Mouse (Mus musculus): ENCODE results near the gene Apoh. TPM values are rescaled to one million over a fixed set of nuclear protein-coding genes. Genes with fewer than 3 reads are reported as not detected.

Gene Apoh
- polyA plus RNA-seq, 1 experiment from 2014 or later = not detected

GRCm38 (mm10) chr11:108396076-108396829, 53.1 kb downstream of the Apoh start:
- Histone ChIP-seq H3K4me3 (no peak overlapping the region), H3K27me3 (no peaks in the 10 kb centered on the region), H3K4me2 (replicated peaks) (no peak overlapping the region), H3K27ac (no peak overlapping the region), H3K36me3 (no peaks in the 10 kb centered on the region), H3K9me3 (no peaks in the 10 kb centered on the region), H3K9ac (no peak overlapping the region), H3K4me1 (no peaks in the 10 kb centered on the region)
- no peak for ATAC-seq (ENCODE audit: low FRiP score, low read depth)
- WGBS = 83% methylated on average over 7 of the region's 7 CpGs

- WGBS = 59% methylated on average over 8 of the region's 9 CpGs
- no peaks in the 10 kb centered on the region for H3K27me3 ChIP-seq
- ATAC-seq (ENCODE audit: low FRiP score, low read depth) = no peak
- no peak overlapping the region for H3K4me2 ChIP-seq (replicated peaks)
- no peak overlapping the region for H3K27ac ChIP-seq
- no peaks in the 10 kb centered on the region for H3K36me3 ChIP-seq
- no peak overlapping the region for H3K9ac ChIP-seq
- H3K9me3 ChIP-seq = no peaks in the 10 kb centered on the region
- no peak overlapping the region for H3K4me3 ChIP-seq
- no peaks in the 10 kb centered on the region for H3K4me1 ChIP-seq
These were observed 66.9 kb downstream of the Apoh start for GRCm38 (mm10) chr11:108409876-108410644.

GRCm38 (mm10) chr11:108416360-108416759, 73.2 kb downstream of the Apoh start:
- Histone ChIP-seq H3K4me2 (replicated peaks) (no peak overlapping the region), H3K9ac (no peak overlapping the region), H3K4me3 (no peak overlapping the region), H3K4me1 (no peaks in the 10 kb centered on the region), H3K9me3 (no peaks in the 10 kb centered on the region), H3K27me3 (no peaks in the 10 kb centered on the region), H3K27ac (no peak overlapping the region), H3K36me3 (no peaks in the 10 kb centered on the region)
- ATAC-seq (ENCODE audit: low FRiP score, low read depth) = no peak
- WGBS = 94% methylated on average over 1 of the region's 1 CpGs

GRCm38 (mm10) chr11:108418540-108418939, 75.4 kb downstream of the Apoh start:
- no peak for ATAC-seq (ENCODE audit: low FRiP score, low read depth)
- WGBS = 40% methylated on average over 1 of the region's 1 CpGs

GRCm38 (mm10) chr11:108419242-108419641, 76.1 kb downstream of the Apoh start:
- Histone ChIP-seq H3K4me3 (no peak overlapping the region), H3K27ac (no peak overlapping the region), H3K4me1 (peaks cover 4% of the 10 kb centered on the region; the same call in 1 of the 2 replicates), H3K27me3 (no peaks in the 10 kb centered on the region), H3K9ac (no peak overlapping the region), H3K4me2 (replicated peaks) (no peak overlapping the region), H3K9me3 (no peaks in the 10 kb centered on the region), H3K36me3 (no peaks in the 10 kb centered on the region)
- WGBS = 87% methylated on average over 6 of the region's 6 CpGs
- ATAC-seq (ENCODE audit: low FRiP score, low read depth) = no peak

More at GRCm38 (mm10) chr11:108418540-108418939, 75.4 kb downstream of the Apoh start:
- Histone ChIP-seq H3K27me3 (no peaks in the 10 kb centered on the region), H3K27ac (no peak overlapping the region), H3K4me3 (no peak overlapping the region), H3K4me2 (replicated peaks) (no peak overlapping the region), H3K4me1 (no peaks in the 10 kb centered on the region), H3K9ac (no peak overlapping the region), H3K36me3 (no peaks in the 10 kb centered on the region), H3K9me3 (no peaks in the 10 kb centered on the region)

- H3K9ac ChIP-seq = no peak overlapping the region
- H3K4me2 ChIP-seq (replicated peaks) = no peak overlapping the region
- no peak overlapping the region for H3K4me3 ChIP-seq
- H3K36me3 ChIP-seq = no peaks in the 10 kb centered on the region
- no peak overlapping the region for H3K27ac ChIP-seq
- H3K4me1 ChIP-seq = peaks cover 8% of the 10 kb centered on the region; the same call in 1 of the 2 replicates
- ATAC-seq (ENCODE audit: low FRiP score, low read depth) = no peak
- 77% methylated on average over 4 of the region's 4 CpGs for WGBS
- no peaks in the 10 kb centered on the region for H3K9me3 ChIP-seq
- no peaks in the 10 kb centered on the region for H3K27me3 ChIP-seq
These were observed 77.6 kb downstream of the Apoh start for GRCm38 (mm10) chr11:108420751-108421150.

GRCm38 (mm10) chr11:108423221-108423620, 80.1 kb downstream of the Apoh start:
- Histone ChIP-seq H3K27ac (no peak overlapping the region), H3K9me3 (no peaks in the 10 kb centered on the region), H3K4me2 (replicated peaks) (no peak overlapping the region), H3K4me1 (peaks cover 18% of the 10 kb centered on the region), H3K4me3 (no peak overlapping the region), H3K9ac (no peak overlapping the region), H3K36me3 (no peaks in the 10 kb centered on the region), H3K27me3 (no peaks in the 10 kb centered on the region)
- no peak for ATAC-seq (ENCODE audit: low FRiP score, low read depth)
- WGBS = 71% methylated on average over 7 of the region's 7 CpGs

GRCm38 (mm10) chr11:108424111-108424510, 81.0 kb downstream of the Apoh start:
- no peak for ATAC-seq (ENCODE audit: low FRiP score, low read depth)
- Histone ChIP-seq H3K9me3 (no peaks in the 10 kb centered on the region), H3K4me3 (peak overlapping the region; percentile 72), H3K4me1 (peaks cover 18% of the 10 kb centered on the region), H3K36me3 (no peaks in the 10 kb centered on the region), H3K27ac (no peak overlapping the region), H3K9ac (peak overlapping the region; percentile 51; the same call in 1 of the 2 replicates), H3K27me3 (no peaks in the 10 kb centered on the region), H3K4me2 (replicated peaks) (peak overlapping the region; percentile 71)
- WGBS = 4% methylated on average over 5 of the region's 5 CpGs

- ATAC-seq (ENCODE audit: low FRiP score, low read depth) = peak; percentile 96
- Histone ChIP-seq H3K27ac (no peak within 1 kb of the TSS), H3K4me3 (peak within 1 kb of the TSS; percentile 72), H3K9me3 (no peaks in the 10 kb centered on the region), H3K27me3 (no peaks in the 10 kb centered on the region), H3K4me1 (peaks cover 18% of the 10 kb centered on the region), H3K9ac (peak within 1 kb of the TSS; percentile 85), H3K4me2 (replicated peaks) (peak within 1 kb of the TSS; percentile 71), H3K36me3 (no peaks in the 10 kb centered on the region)
- WGBS = under 1% methylated on average over 61 of the region's 61 CpGs
These were observed 81.9 kb downstream of the Apoh start, which contains the start of gene Cep112 for GRCm38 (mm10) chr11:108424889-108425591. Cep112 (plus strand) TSS chr11:108425192.

- Histone ChIP-seq H3K9me3 (no peaks in the 10 kb centered on the region), H3K36me3 (no peaks in the 10 kb centered on the region), H3K4me1 (peaks cover 18% of the 10 kb centered on the region), H3K4me2 (replicated peaks) (peak overlapping the region; percentile 71), H3K27ac (no peak overlapping the region), H3K4me3 (peak overlapping the region; percentile 72), H3K9ac (peak overlapping the region; percentile 85), H3K27me3 (no peaks in the 10 kb centered on the region)
- no peak for ATAC-seq (ENCODE audit: low FRiP score, low read depth)
- WGBS = 6% methylated on average over 14 of the region's 14 CpGs
These were observed 82.4 kb downstream of the Apoh start for GRCm38 (mm10) chr11:108425592-108425921.

- ATAC-seq (ENCODE audit: low FRiP score, low read depth) = no peak
- no peaks in the 10 kb centered on the region for H3K9me3 ChIP-seq
- no peaks in the 10 kb centered on the region for H3K27me3 ChIP-seq
- no peak overlapping the region for H3K9ac ChIP-seq
- peak overlapping the region; percentile 71 for H3K4me2 ChIP-seq (replicated peaks)
- H3K4me1 ChIP-seq = peaks cover 18% of the 10 kb centered on the region
- 80% methylated on average over 3 of the region's 3 CpGs for WGBS
- H3K4me3 ChIP-seq = peak overlapping the region; percentile 72
- no peaks in the 10 kb centered on the region for H3K36me3 ChIP-seq
- H3K27ac ChIP-seq = no peak overlapping the region
These were observed 82.9 kb downstream of the Apoh start for GRCm38 (mm10) chr11:108426086-108426485.

- WGBS = 66% methylated on average over 6 of the region's 6 CpGs
- Histone ChIP-seq H3K27ac (no peak overlapping the region), H3K4me3 (no peak overlapping the region), H3K4me1 (peaks cover 18% of the 10 kb centered on the region), H3K27me3 (no peaks in the 10 kb centered on the region), H3K9me3 (no peaks in the 10 kb centered on the region), H3K4me2 (replicated peaks) (no peak overlapping the region), H3K36me3 (no peaks in the 10 kb centered on the region), H3K9ac (no peak overlapping the region)
- ATAC-seq (ENCODE audit: low FRiP score, low read depth) = no peak
These were observed 84.0 kb downstream of the Apoh start for GRCm38 (mm10) chr11:108427191-108427590.

Measured in limb, embryonic 13.5 days (tissue).